ENCODE assay signal across 7 mouse cellular contexts in the genomic region with DNA sequence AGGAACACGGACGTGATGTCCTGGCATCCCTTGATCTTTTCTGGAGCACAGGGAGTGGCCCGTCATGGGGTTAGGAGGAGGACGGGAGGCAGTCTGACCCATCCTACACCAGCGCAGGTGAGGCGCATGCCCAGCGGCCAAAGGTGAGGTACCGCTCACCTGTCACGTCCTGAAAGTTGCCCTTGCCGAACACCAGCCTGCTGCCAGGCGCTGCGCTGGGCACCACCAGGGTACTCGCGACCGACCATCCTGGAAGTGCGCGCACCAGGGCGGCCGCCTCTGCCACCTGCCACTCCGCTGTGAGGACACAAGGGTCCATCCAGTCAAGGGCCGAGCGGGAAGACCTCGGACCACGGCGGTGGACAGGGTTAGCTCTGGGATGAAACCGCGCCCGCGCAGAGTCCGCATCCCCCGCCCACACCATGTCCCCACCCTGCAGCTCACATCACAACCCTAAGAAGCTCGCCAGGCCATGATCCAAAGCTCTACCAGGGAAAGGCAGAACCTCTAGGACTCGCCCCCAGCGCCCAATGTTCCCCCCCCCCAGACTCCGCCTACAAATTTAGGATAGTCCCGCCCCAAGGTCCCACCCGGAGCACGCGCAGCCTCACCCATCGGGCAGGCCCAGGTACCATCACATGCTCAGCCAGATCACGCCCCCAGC. TPM values are rescaled to one million over a fixed set of nuclear protein-coding genes. Genes with fewer than 3 reads are reported as not detected.
DNase-seq lines count a peak whose midpoint lies in the region; ATAC-seq and TF ChIP-seq lines count a peak whose summit lies in the region.

No protein-coding gene starts in this region.

- no peak for DNase-seq in lung, embryonic 14.5 days
- DNase-seq in lung, postnatal 10 days: no peak
- peak in 1 of 2 experiments; percentile 55 for DNase-seq in cerebellum, adult 2 months
- DNase-seq in kidney, postnatal 14 days: peak; percentile 8
- DNase-seq in thymus, postnatal 10 days (ENCODE audit: low spot score in 2 of 2): peak; percentile 36 to 42

- H3K36me3 ChIP-seq in lung, embryonic 14.5 days (ENCODE audit: insufficient read depth): peaks cover 43% of the 10 kb centered on the region
- peaks cover 32% of the 10 kb centered on the region for H3K36me3 ChIP-seq in forebrain, embryonic 16.5 days (ENCODE audit: control insufficient read depth, insufficient read depth)
- peaks cover 38% of the 10 kb centered on the region for H3K36me3 ChIP-seq in macrophage (ENCODE audit: inconsistent target)

- H3K79me2 ChIP-seq in macrophage (ENCODE audit: inconsistent target): peaks cover 33% of the 10 kb centered on the region

- peak overlapping the region; percentile 99 for H3K27ac ChIP-seq in lung, embryonic 14.5 days (ENCODE audit: low read depth)
- peak overlapping the region; percentile 73 for H3K27ac ChIP-seq in cerebellum, adult 2 months (ENCODE audit: insufficient read depth, low read length)
- H3K27ac ChIP-seq in forebrain, embryonic 16.5 days (ENCODE audit: low read length): peak overlapping the region; percentile 97
- peak overlapping the region; percentile 73 for H3K27ac ChIP-seq in macrophage

- H3K27me3 ChIP-seq in lung, embryonic 14.5 days (ENCODE audit: insufficient read depth, low read length): no peaks in the 10 kb centered on the region
- no peaks in the 10 kb centered on the region for H3K27me3 ChIP-seq in cerebellum, adult 2 months (ENCODE audit: control insufficient read depth, insufficient read depth, low read length)
- no peaks in the 10 kb centered on the region for H3K27me3 ChIP-seq in forebrain, embryonic 16.5 days (replicated peaks; ENCODE audit: control insufficient read depth, insufficient read depth, low read length)

- peak overlapping the region; percentile 85 for H3K4me2 ChIP-seq in lung, embryonic 14.5 days
- peak overlapping the region; percentile 86 for H3K4me2 ChIP-seq in forebrain, embryonic 16.5 days (ENCODE audit: low read length)

- peaks cover 5% of the 10 kb centered on the region; the same call in 1 of the 2 replicates for H3K9me3 ChIP-seq in lung, embryonic 14.5 days (ENCODE audit: low read depth, low read length)
- H3K9me3 ChIP-seq in forebrain, embryonic 16.5 days (ENCODE audit: control insufficient read depth, low read length): 0 out of 2 replicates have a peak, but pooled peaks cover 2% of the 10 kb centered on the region

- H3K9ac ChIP-seq in lung, embryonic 14.5 days: peak overlapping the region; percentile 89
- peak overlapping the region; percentile 81 for H3K9ac ChIP-seq in forebrain, embryonic 16.5 days (replicated peaks; ENCODE audit: low read depth, low read length)

- H3K4me1 ChIP-seq in lung, embryonic 14.5 days (ENCODE audit: insufficient read depth): peaks cover 7% of the 10 kb centered on the region; the same call in 1 of the 2 replicates
- H3K4me1 ChIP-seq in cerebellum, adult 2 months (ENCODE audit: control insufficient read depth, insufficient read depth, low read length): peaks cover 8% of the 10 kb centered on the region
- H3K4me1 ChIP-seq in forebrain, embryonic 16.5 days (replicated peaks; ENCODE audit: control insufficient read depth, insufficient read depth, low read length): peaks cover 15% of the 10 kb centered on the region

- TF ChIP-seq CTCF in lung, embryonic 14.5 days (IDR thresholded peaks at IDR 0.05; ENCODE audit: low read depth): no peak
- no peak for TF ChIP-seq CTCF in cerebellum, adult 2 months (IDR thresholded peaks at IDR 0.05; ENCODE audit: borderline replicate concordance, insufficient read depth, low read depth, low read length)

- peak; percentile 48 for ATAC-seq in lung, embryonic 14.5 days (ENCODE audit: insufficient read depth)
- ATAC-seq in forebrain, embryonic 16.5 days: no peak

- 12% methylated on average over 41 of the region's 41 CpGs for WGBS in lung, embryonic 14.5 days
- 9% methylated on average over 41 of the region's 41 CpGs for WGBS in cerebellum, adult 2 months
- 12% methylated on average over 41 of the region's 41 CpGs for WGBS in forebrain, embryonic 16.5 days
- WGBS in macrophage (ENCODE audit: missing documents): 36% methylated on average over 39 of the region's 41 CpGs

- H3K4me3 ChIP-seq in lung, embryonic 14.5 days (ENCODE audit: low read depth, low read length): peak overlapping the region; percentile 78
- peak overlapping the region; percentile 93 for H3K4me3 ChIP-seq in cerebellum, adult 2 months (replicated peaks; ENCODE audit: insufficient read depth, low read depth, low read length)
- H3K4me3 ChIP-seq in forebrain, embryonic 16.5 days (replicated peaks; ENCODE audit: low read length): peak overlapping the region; percentile 77
- H3K4me3 ChIP-seq in macrophage (ENCODE audit: inconsistent target): peak overlapping the region; percentile 66

- no peak for TF ChIP-seq POLR2A in cerebellum, adult 2 months (IDR thresholded peaks at IDR 0.05; ENCODE audit: borderline replicate concordance, insufficient read depth, low read length)

RNA-seq across cellular contexts. Expression of a gene that starts 1.0 kb away (rescaled TPM):
- polyA plus RNA-seq in lung, embryonic 14.5 days (2014; fragmentation: Nextera tagmentation; extraction: Ambion mirVana): 26.2 and 29.8 TPM in 2 replicates
- 145 and 152 TPM in 2 replicates for polyA plus RNA-seq in cerebellum, adult 2 months (2012; rRNA removed)
- polyA plus RNA-seq in forebrain, embryonic 16.5 days (2015; fragmentation: Nextera tagmentation; extraction: Ambion mirVana): 61.7 and 68.9 TPM in 2 replicates
- total RNA-seq in macrophage (2018; cell fraction: chromatin; rRNA removed): 100 to 1,000 TPM in 20 of 26 experiments, 10 to 100 TPM in 6; 32.5 to 227 (median 116) TPM
- 10 to 100 TPM in 20 of 26 experiments, 1 to 10 TPM in 6; 6.1 to 20.3 (median 11.3) TPM for total RNA-seq in macrophage (2018; cell fraction: cytosol; rRNA removed)
- 100 to 1,000 TPM in 2 of 26 experiments, 10 to 100 TPM in 24; 28.9 to 136 (median 64.6) TPM for total RNA-seq in macrophage (2018; cell fraction: nucleus; rRNA removed)
- polyA plus RNA-seq in macrophage (2018): 5.6 to 22.4 TPM (median 15.8 TPM) in 3 replicates

RNA-seq across cellular contexts. Expression of a gene that starts 2.9 kb away (rescaled TPM):
- polyA plus RNA-seq in lung, embryonic 14.5 days (2014; fragmentation: Nextera tagmentation; extraction: Ambion mirVana): 3.3 and 3.8 TPM in 2 replicates
- polyA plus RNA-seq in cerebellum, adult 2 months (2012; rRNA removed): 7.0 and 7.5 TPM in 2 replicates
- polyA plus RNA-seq in forebrain, embryonic 16.5 days (2015; fragmentation: Nextera tagmentation; extraction: Ambion mirVana): 20.1 and 21.1 TPM in 2 replicates
- 10 to 100 TPM in 3 of 26 experiments, 1 to 10 TPM in 21, under 1 TPM in 2; 0.38 to 11.0 (median 4.3) TPM for total RNA-seq in macrophage (2018; cell fraction: chromatin; rRNA removed)
- 1 to 10 TPM in 23 of 26 experiments, under 1 TPM in 3; 0.47 to 4.9 (median 2.9) TPM for total RNA-seq in macrophage (2018; cell fraction: cytosol; rRNA removed)
- 10 to 100 TPM in 1 of 26 experiments, 1 to 10 TPM in 20, under 1 TPM in 5; 0.40 to 10.4 (median 3.3) TPM for total RNA-seq in macrophage (2018; cell fraction: nucleus; rRNA removed)
- 2.0 to 5.7 TPM (median 2.3 TPM) in 3 replicates for polyA plus RNA-seq in macrophage (2018)

RNA-seq across cellular contexts. Expression of a gene that starts 7.3 kb away (rescaled TPM):
- polyA plus RNA-seq in lung, embryonic 14.5 days (2014; fragmentation: Nextera tagmentation; extraction: Ambion mirVana): 2.2 TPM in 2 replicates
- 7.2 and 7.8 TPM in 2 replicates for polyA plus RNA-seq in cerebellum, adult 2 months (2012; rRNA removed)
- polyA plus RNA-seq in forebrain, embryonic 16.5 days (2015; fragmentation: Nextera tagmentation; extraction: Ambion mirVana): 1.9 and 3.2 TPM in 2 replicates
- total RNA-seq in macrophage (2018; cell fraction: chromatin; rRNA removed): not detected
- under 1 TPM in 7 of 26 experiments, not detected in 19; 0.03 to 0.09 (median 0.05) TPM for total RNA-seq in macrophage (2018; cell fraction: cytosol; rRNA removed)
- total RNA-seq in macrophage (2018; cell fraction: nucleus; rRNA removed): under 1 TPM in 2 of 26 experiments, not detected in 24; 0.29 TPM
- 0.06 to 0.07 TPM in 2 of 3 replicates, not detected in the other for polyA plus RNA-seq in macrophage (2018)

RNA-seq across cellular contexts. Expression of a gene that starts 12.8 kb away (rescaled TPM):
- 1.9 and 2.2 TPM in 2 replicates for polyA plus RNA-seq in lung, embryonic 14.5 days (2014; fragmentation: Nextera tagmentation; extraction: Ambion mirVana)
- 0.78 and 0.79 TPM in 2 replicates for polyA plus RNA-seq in cerebellum, adult 2 months (2012; rRNA removed)
- 1.0 and 1.7 TPM in 2 replicates for polyA plus RNA-seq in forebrain, embryonic 16.5 days (2015; fragmentation: Nextera tagmentation; extraction: Ambion mirVana)
- total RNA-seq in macrophage (2018; cell fraction: chromatin; rRNA removed): under 1 TPM in 12 of 26 experiments, not detected in 14; 0.18 to 0.77 (median 0.25) TPM
- total RNA-seq in macrophage (2018; cell fraction: cytosol; rRNA removed): under 1 TPM in 17 of 26 experiments, not detected in 9; 0.03 to 0.10 (median 0.05) TPM
- total RNA-seq in macrophage (2018; cell fraction: nucleus; rRNA removed): 1 to 10 TPM in 1 of 26 experiments, under 1 TPM in 13, not detected in 12; 0.17 to 1.2 (median 0.27) TPM
- polyA plus RNA-seq in macrophage (2018): 0.06 to 0.51 TPM (median 0.10 TPM) in 3 replicates

RNA-seq across cellular contexts. Expression of a gene that starts 28.6 kb away (rescaled TPM):
- polyA plus RNA-seq in lung, embryonic 14.5 days (2014; fragmentation: Nextera tagmentation; extraction: Ambion mirVana): 41.8 and 42.3 TPM in 2 replicates
- polyA plus RNA-seq in cerebellum, adult 2 months (2012; rRNA removed): 100 and 105 TPM in 2 replicates
- polyA plus RNA-seq in forebrain, embryonic 16.5 days (2015; fragmentation: Nextera tagmentation; extraction: Ambion mirVana): 91.2 and 92.4 TPM in 2 replicates
- 100 to 1,000 TPM in 24 of 26 experiments, 10 to 100 TPM in 2; 86.3 to 255 (median 173) TPM for total RNA-seq in macrophage (2018; cell fraction: chromatin; rRNA removed)
- 10 to 100 TPM; 20.5 to 42.3 (median 30.2) TPM for total RNA-seq in macrophage (2018; cell fraction: cytosol; rRNA removed)
- total RNA-seq in macrophage (2018; cell fraction: nucleus; rRNA removed): 100 to 1,000 TPM in 12 of 26 experiments, 10 to 100 TPM in 14; 58.8 to 168 (median 98.6) TPM
- 26.2 to 38.4 TPM (median 30.9 TPM) in 3 replicates for polyA plus RNA-seq in macrophage (2018)

Comparison
In these comparisons a context has a peak if more than half of its experiments do, and no peak if none do; other contexts are left out.
1. DNase-seq: peak in kidney, postnatal 14 days (single experiment) and thymus, postnatal 10 days (2 of 2); none in lung, embryonic 14.5 days (single experiment) and lung, postnatal 10 days (single experiment).
2. Peak in every context shown above with its lines, with median percentiles within 50 percentile points of each other: H3K27ac ChIP-seq and H3K4me3 ChIP-seq.